Mouse (Mus musculus): ENCODE data around the gene Zfp60.

GRCm38 (mm10) chr7:27683218-27683617, 48.0 kb upstream of the Zfp60 start:
- TF ChIP-seq POLR2A (IDR thresholded peaks at IDR 0.05; ENCODE audit: borderline replicate concordance, low read depth, low read length), result no peak
- TF ChIP-seq CTCF (IDR thresholded peaks at IDR 0.05; ENCODE audit: low read depth, low read length), result no peak
